Mouse (Mus musculus) T-cell, adult 66 days (primary cell): Measurements from ENCODE around the gene Nhlrc3. TPM values are rescaled to one million over a fixed set of nuclear protein-coding genes. Genes with fewer than 3 reads are reported as not detected.

Experiments used
- total RNA-seq, 2 experiments: library from RNA; stranded (reverse); gene quantifications; 3 replicates in 1 of 2; 4 replicates in 1 of 2; pipeline ENCODE4 v1.2.4; 2023

Nhlrc3 gene
- total RNA-seq: 10 to 100 TPM; 13.5 to 14.0 TPM

DNA sequence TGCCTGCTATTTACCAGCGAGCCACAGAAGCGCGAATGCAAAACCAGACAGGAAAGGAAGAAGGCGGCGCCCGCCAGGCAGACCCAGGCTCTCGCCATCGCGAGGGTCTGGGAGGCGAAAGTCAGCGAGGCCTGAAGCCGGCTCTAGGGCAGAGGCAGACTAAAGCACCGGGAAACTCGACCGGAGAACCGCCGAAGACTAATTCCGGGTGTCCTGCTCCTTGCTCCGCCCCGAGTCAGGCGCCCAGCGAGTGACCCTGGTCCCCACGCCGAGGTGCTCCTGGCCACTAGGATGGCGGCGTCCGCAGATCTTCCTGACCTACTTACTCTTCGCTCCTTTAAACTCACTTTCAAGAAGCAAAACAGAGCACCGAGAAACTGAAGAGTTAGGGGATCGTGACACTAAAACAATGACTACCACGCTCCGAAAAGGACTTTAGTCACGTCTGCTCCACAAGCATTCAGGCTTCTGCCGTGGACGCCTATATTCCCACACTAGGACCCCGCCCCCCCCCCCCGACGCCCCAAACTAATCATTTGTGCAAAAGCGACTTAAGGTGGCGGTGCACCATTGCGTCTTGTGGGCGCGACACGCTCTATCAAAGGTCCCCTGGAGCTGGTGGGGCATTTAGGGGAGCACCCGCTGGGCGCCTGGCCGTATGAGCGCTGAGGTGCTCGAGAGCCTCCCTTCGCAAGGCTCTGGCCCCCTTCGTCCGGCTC is at the start of gene Nhlrc3, which contains the start of gene Proser1:
Gene Nhlrc3, minus strand, starts transcription at position 287 of the 719 bp plus-strand sequence.
Gene Proser1, plus strand, starts transcription at position 621 of the 719 bp plus-strand sequence.

DNA sequence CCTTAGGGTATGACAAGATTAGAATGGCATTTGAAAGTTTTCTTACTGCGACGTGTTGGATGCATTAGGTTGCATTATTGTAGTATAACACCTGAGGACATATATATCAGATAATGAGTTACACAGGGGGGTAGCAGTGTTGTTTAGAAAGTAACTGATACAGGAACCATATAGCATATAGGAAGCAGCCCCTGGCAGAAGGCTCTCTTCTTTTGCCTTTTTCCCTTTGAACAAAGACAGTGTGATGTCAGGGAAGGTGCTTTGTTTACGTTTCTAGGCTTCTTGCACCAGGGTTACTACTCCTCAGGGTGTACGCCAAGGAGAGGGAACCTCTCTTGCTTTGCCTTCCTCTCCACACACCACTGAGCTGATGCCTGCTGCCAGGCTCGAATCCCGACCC is 25.2 kb upstream of the Nhlrc3 start, which contains the start of gene Stoml3:
Gene Stoml3, plus strand, starts transcription at position 301 of the 400 bp plus-strand sequence.

Other genes with a start within 250 kb of the Nhlrc3 start
- 10 to 100 TPM; 46.8 to 52.4 TPM for gene Proser1, start 334 bp upstream of the Nhlrc3 start, total RNA-seq
- gene Stoml3, start 25.3 kb upstream of the Nhlrc3 start, total RNA-seq: 1 to 10 TPM in 1 of 2 experiments, under 1 TPM in 1; 0.33 to 1.7 TPM
- not detected for gene Frem2, start 194.0 kb upstream of the Nhlrc3 start, total RNA-seq